Mouse (Mus musculus) stomach, embryonic 15.5 days (tissue): ENCODE data around the gene Fmnl2. TPM values are rescaled to one million over a fixed set of nuclear protein-coding genes. Genes with fewer than 3 reads are reported as not detected.

Experiments used
- ATAC-seq: fragments of 200-750 bp; cut with Nextera tagmentation; 2 replicates; pipeline ENCODE4 v1.8.0; 2017; ENCODE audit warnings: low read depth, moderate number of reproducible peaks, moderate TSS enrichment; ENCODE audit not compliant: insufficient read depth, low FRiP score
- H3K27ac ChIP-seq: fragments of 300-500 bp; sonication (generic); 2 replicates; pipeline ENCODE4 v1.5.1; 2015; ENCODE audit warnings: mild to moderate bottlenecking, inconsistent platforms
- H3K27me3 ChIP-seq: fragments of 300-500 bp; sonication (generic); replicated peaks from 2 replicates; pipeline ENCODE4 v1.6.1; 2015; ENCODE audit warnings: inconsistent platforms
- H3K36me3 ChIP-seq: fragments of 300-500 bp; sonication (generic); 2 replicates; pipeline ENCODE4 v1.6.1; 2015; ENCODE audit warnings: inconsistent platforms
- H3K4me1 ChIP-seq: fragments of 300-500 bp; sonication (generic); 2 replicates; pipeline ENCODE4 v1.6.1; 2015; ENCODE audit warnings: inconsistent platforms
- H3K4me2 ChIP-seq: fragments of 300-500 bp; sonication (generic); 2 replicates; pipeline ENCODE4 v1.6.1; 2015; ENCODE audit warnings: mild to moderate bottlenecking, inconsistent platforms
- H3K4me3 ChIP-seq: fragments of 300-500 bp; sonication (generic); replicated peaks from 2 replicates; pipeline ENCODE4 v1.5.1; 2015; ENCODE audit warnings: inconsistent platforms
- H3K9ac ChIP-seq: fragments of 300-500 bp; sonication (generic); 2 replicates; pipeline ENCODE4 v1.6.1; 2015; ENCODE audit warnings: inconsistent platforms
- H3K9me3 ChIP-seq: fragments of 300-500 bp; sonication (generic); 2 replicates; pipeline ENCODE4 v1.6.1; 2016; ENCODE audit warnings: inconsistent platforms
- WGBS: fragments of 180-500 bp; shearing (Covaris S2); methylation state at CpG from one replicate; pipeline ENCODE4 v1.1.7; 2015; 5-methylcytosine and 5-hydroxymethylcytosine counted together
- polyA plus RNA-seq: library from polyadenylated mRNA; unstranded; fragments of >200 nt; fragmentation: Nextera tagmentation; extraction: Ambion mirVana; gene quantifications from 2 replicates; pipeline ENCODE4 v1.2.1, GENCODE M21; 2015

Fmnl2 gene
- polyA plus RNA-seq, 1 experiment from 2014 or later, result 4.7 TPM

- no peaks in the 10 kb centered on the region for H3K4me1 ChIP-seq
- H3K4me2 ChIP-seq, result no peak overlapping the region
- no peaks in the 10 kb centered on the region for H3K9me3 ChIP-seq
- H3K4me3 ChIP-seq, result no peak overlapping the region
- ATAC-seq, result no peak
- no peaks in the 10 kb centered on the region for H3K36me3 ChIP-seq
- no peak overlapping the region for H3K27ac ChIP-seq
- H3K9ac ChIP-seq, result no peak overlapping the region
- WGBS, result 83% methylated on average over 2 of the region's 2 CpGs
- no peaks in the 10 kb centered on the region for H3K27me3 ChIP-seq
These were observed 88.4 kb downstream of the Fmnl2 start for GRCm38 (mm10) chr2:52946074-52946473.

- Histone ChIP-seq H3K9ac (no peak overlapping the region), H3K36me3 (no peaks in the 10 kb centered on the region), H3K27ac (no peak overlapping the region), H3K27me3 (no peaks in the 10 kb centered on the region), H3K4me1 (no peaks in the 10 kb centered on the region), H3K4me2 (no peak overlapping the region), H3K9me3 (no peaks in the 10 kb centered on the region), H3K4me3 (no peak overlapping the region)
- 67% methylated on average over 11 of the region's 11 CpGs for WGBS
- ATAC-seq, result no peak
These were observed 89.0 kb downstream of the Fmnl2 start for GRCm38 (mm10) chr2:52946524-52947186.

- Histone ChIP-seq H3K4me3 (no peak overlapping the region), H3K9me3 (no peaks in the 10 kb centered on the region), H3K4me1 (0 out of 2 replicates have a peak, but pooled peaks cover 4% of the 10 kb centered on the region), H3K27me3 (no peaks in the 10 kb centered on the region), H3K4me2 (no peak overlapping the region), H3K27ac (no peak overlapping the region), H3K9ac (no peak overlapping the region), H3K36me3 (no peaks in the 10 kb centered on the region)
- 81% methylated on average over 3 of the region's 3 CpGs for WGBS
- no peak for ATAC-seq
These were observed 90.7 kb downstream of the Fmnl2 start for GRCm38 (mm10) chr2:52948406-52948805.

GRCm38 (mm10) chr2:52949556-52949955 lies 91.9 kb downstream of the Fmnl2 start:
- H3K4me3 ChIP-seq, result no peak overlapping the region
- H3K4me1 ChIP-seq, result 0 out of 2 replicates have a peak, but pooled peaks cover 4% of the 10 kb centered on the region
- no peak overlapping the region for H3K9ac ChIP-seq
- H3K4me2 ChIP-seq, result no peak overlapping the region
- no peak for ATAC-seq
- H3K27ac ChIP-seq, result no peak overlapping the region
- no peaks in the 10 kb centered on the region for H3K36me3 ChIP-seq
- 94% methylated on average over 4 of the region's 4 CpGs for WGBS
- H3K27me3 ChIP-seq, result no peaks in the 10 kb centered on the region
- no peaks in the 10 kb centered on the region for H3K9me3 ChIP-seq

GRCm38 (mm10) chr2:52950226-52950625 lies 92.6 kb downstream of the Fmnl2 start:
- no peak overlapping the region for H3K27ac ChIP-seq
- no peak overlapping the region for H3K9ac ChIP-seq
- WGBS, result 82% methylated on average over 4 of the region's 4 CpGs
- no peak overlapping the region for H3K4me3 ChIP-seq
- no peaks in the 10 kb centered on the region for H3K27me3 ChIP-seq
- no peak overlapping the region for H3K4me2 ChIP-seq
- 0 out of 2 replicates have a peak, but pooled peaks cover 4% of the 10 kb centered on the region for H3K4me1 ChIP-seq
- no peaks in the 10 kb centered on the region for H3K36me3 ChIP-seq
- ATAC-seq, result no peak
- H3K9me3 ChIP-seq, result no peaks in the 10 kb centered on the region

- Histone ChIP-seq H3K27me3 (no peaks in the 10 kb centered on the region), H3K4me1 (0 out of 2 replicates have a peak, but pooled peaks cover 4% of the 10 kb centered on the region), H3K9me3 (no peaks in the 10 kb centered on the region), H3K4me2 (no peak overlapping the region), H3K9ac (no peak overlapping the region), H3K4me3 (no peak overlapping the region), H3K36me3 (no peaks in the 10 kb centered on the region), H3K27ac (no peak overlapping the region)
- WGBS, result 63% methylated on average over 6 of the region's 6 CpGs
- ATAC-seq, result peak; percentile 56; the same call in 1 of the 2 replicates
These were observed 94.6 kb downstream of the Fmnl2 start for GRCm38 (mm10) chr2:52952202-52952730.

- peaks cover 23% of the 10 kb centered on the region for H3K4me1 ChIP-seq
- WGBS, result 55% methylated on average over 8 of the region's 8 CpGs
These were observed 97.4 kb downstream of the Fmnl2 start for GRCm38 (mm10) chr2:52955090-52955489.

GRCm38 (mm10) chr2:52955831-52956230 lies 98.2 kb downstream of the Fmnl2 start:
- Histone ChIP-seq H3K27ac (no peak overlapping the region), H3K9ac (no peak overlapping the region), H3K4me1 (peaks cover 30% of the 10 kb centered on the region), H3K4me3 (no peak overlapping the region), H3K36me3 (no peaks in the 10 kb centered on the region), H3K4me2 (no peak overlapping the region), H3K27me3 (no peaks in the 10 kb centered on the region), H3K9me3 (no peaks in the 10 kb centered on the region)
- no peak for ATAC-seq
- WGBS, result 89% methylated on average over 10 of the region's 10 CpGs

More at GRCm38 (mm10) chr2:52955090-52955489, 97.4 kb downstream of the Fmnl2 start:
- Histone ChIP-seq H3K27me3 (no peaks in the 10 kb centered on the region), H3K4me2 (no peak overlapping the region), H3K27ac (no peak overlapping the region), H3K4me3 (no peak overlapping the region), H3K36me3 (no peaks in the 10 kb centered on the region), H3K9me3 (no peaks in the 10 kb centered on the region), H3K9ac (no peak overlapping the region)
- peak; percentile 55; the same call in 1 of the 2 replicates for ATAC-seq

GRCm38 (mm10) chr2:52957771-52958534 lies 100.3 kb downstream of the Fmnl2 start:
- H3K36me3 ChIP-seq, result no peaks in the 10 kb centered on the region
- no peak overlapping the region for H3K4me3 ChIP-seq
- no peak for ATAC-seq
- H3K4me2 ChIP-seq, result 0 out of 2 replicates have a peak overlapping the region, but pooled peaks have one; percentile 44
- WGBS, result 43% methylated on average over 8 of the region's 8 CpGs
- H3K9me3 ChIP-seq, result no peaks in the 10 kb centered on the region
- peak overlapping the region; percentile 52; the same call in 1 of the 2 replicates for H3K27ac ChIP-seq
- no peaks in the 10 kb centered on the region for H3K27me3 ChIP-seq
- peaks cover 27% of the 10 kb centered on the region for H3K4me1 ChIP-seq
- no peak overlapping the region for H3K9ac ChIP-seq

GRCm38 (mm10) chr2:52958535-52959290 lies 101.1 kb downstream of the Fmnl2 start:
- H3K4me2 ChIP-seq, result peak overlapping the region; percentile 44
- no peaks in the 10 kb centered on the region for H3K27me3 ChIP-seq
- 0 out of 2 replicates have a peak overlapping the region, but pooled peaks have one; percentile 0 for H3K9ac ChIP-seq
- no peaks in the 10 kb centered on the region for H3K9me3 ChIP-seq
- peak overlapping the region; percentile 52; the same call in 1 of the 2 replicates for H3K27ac ChIP-seq
- peak; percentile 76; the same call in 1 of the 2 replicates for ATAC-seq
- no peak overlapping the region for H3K4me3 ChIP-seq
- WGBS, result 8% methylated on average over 15 of the region's 15 CpGs
- peaks cover 27% of the 10 kb centered on the region for H3K4me1 ChIP-seq
- H3K36me3 ChIP-seq, result no peaks in the 10 kb centered on the region

GRCm38 (mm10) chr2:52959291-52959621 lies 101.6 kb downstream of the Fmnl2 start:
- Histone ChIP-seq H3K4me2 (peak overlapping the region; percentile 44), H3K27me3 (no peaks in the 10 kb centered on the region), H3K27ac (peak overlapping the region; percentile 52; the same call in 1 of the 2 replicates), H3K4me3 (no peak overlapping the region), H3K36me3 (no peaks in the 10 kb centered on the region), H3K9ac (0 out of 2 replicates have a peak overlapping the region, but pooled peaks have one; percentile 0), H3K9me3 (no peaks in the 10 kb centered on the region), H3K4me1 (peaks cover 27% of the 10 kb centered on the region)
- no peak for ATAC-seq
